Mouse (Mus musculus): ENCODE data around the gene Ror1.

Ror1 gene

DNA sequence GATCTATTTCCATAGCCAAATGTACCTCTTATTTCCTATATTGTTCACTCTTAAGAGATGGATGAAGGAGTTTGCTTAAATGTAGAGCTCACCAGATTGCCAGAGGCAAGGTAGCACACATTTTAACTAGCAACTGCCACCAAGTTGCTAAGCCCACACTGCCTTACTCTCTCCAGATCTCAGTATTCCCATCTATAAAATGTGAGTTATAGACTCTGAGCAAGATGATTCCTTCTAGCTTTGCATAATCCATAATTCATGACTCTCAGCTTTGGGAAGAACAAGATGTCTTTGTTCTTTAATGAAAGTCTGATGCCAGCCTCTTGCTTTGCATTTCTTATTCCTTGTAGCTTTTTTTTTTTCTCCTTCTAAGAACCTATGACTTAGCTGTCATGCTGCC is 64.6 kb downstream of the Ror1 start:
- DNase-seq (ENCODE audit: low spot score), result no peak

DNA sequence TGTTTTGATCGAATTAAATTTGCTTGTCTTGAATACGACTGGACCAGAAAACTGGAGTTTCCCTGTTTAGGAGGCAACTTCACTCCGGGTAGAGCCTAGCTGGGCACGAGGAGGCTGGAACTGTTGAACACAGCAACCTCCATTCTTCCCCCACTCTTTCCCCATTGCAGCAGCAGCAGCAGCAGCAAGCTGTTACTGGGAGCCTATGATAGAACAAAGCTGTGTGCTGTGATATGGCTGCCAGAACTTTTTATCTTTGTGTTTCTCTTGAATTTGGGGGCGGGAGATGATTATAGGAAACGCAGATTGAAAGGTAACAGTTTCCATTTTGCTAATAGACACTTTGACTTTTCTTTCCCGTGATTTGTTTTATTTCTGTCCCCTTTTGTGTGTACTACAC is 70.2 kb downstream of the Ror1 start:
- DNase-seq (ENCODE audit: low spot score), result no peak

DNA sequence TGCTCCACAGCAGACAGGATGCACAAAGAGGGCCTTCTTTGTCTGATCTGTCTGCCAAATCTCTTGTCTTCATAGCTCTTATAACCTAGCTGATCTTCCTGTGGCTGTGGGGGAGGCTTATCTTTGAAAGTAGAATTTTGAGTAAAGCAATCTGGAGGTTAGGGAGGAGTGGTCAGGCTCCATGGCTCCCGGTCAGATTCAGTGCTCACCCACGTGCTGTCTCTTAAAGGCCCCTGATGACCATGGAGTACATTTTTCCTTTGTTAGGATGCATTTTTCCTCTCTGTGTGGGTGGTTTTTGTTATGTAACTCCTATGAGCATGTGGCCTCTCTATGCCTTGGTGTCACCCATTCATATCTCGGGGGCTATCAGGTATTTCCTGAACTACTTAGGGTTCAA is 71.3 kb downstream of the Ror1 start:
- DNase-seq (ENCODE audit: low spot score), result no peak

DNA sequence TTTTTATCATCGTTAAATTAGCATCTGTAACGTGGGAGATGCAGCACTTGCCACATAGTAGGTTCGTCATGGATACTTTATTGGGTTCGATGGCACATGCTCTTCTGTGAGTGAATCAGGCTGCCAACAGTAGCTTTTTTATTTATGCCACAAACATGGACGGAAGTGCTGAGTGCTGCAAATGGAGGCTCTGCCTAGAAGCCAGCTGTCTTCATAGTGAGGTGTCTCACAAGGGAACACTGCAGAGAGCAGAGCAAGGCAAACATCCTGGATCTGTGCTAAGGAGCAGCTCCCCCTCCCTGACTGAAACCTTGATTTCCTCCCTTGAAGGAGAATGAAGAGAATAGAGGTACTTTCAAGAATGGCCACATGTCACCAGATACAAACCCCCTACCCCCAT is 74.1 kb downstream of the Ror1 start:
- no peak for DNase-seq (ENCODE audit: low spot score)

DNA sequence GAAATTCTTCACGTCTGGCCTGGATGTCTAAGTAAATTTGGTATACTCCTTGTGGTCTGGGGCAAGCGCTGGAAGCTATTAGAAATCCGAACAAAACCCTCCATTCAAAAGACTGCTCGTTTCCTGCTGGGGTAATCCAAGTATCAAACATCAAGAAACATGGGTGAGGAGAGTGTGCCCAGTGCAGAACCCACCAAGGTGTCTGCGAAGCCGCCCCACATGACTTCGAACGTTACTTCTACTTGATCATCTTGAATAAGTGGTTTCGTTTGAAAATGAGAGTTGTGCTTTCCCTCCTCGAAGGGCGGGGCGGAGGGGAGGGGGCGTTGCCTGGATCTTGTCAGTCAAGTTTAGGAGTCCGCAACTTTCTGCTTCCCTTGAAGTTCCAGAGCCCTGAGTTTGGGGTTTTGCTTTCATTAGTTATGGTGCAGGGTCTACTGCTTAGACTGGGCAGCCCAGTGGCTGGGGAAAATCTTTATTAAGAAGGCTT is 74.6 kb downstream of the Ror1 start:
- no peak for DNase-seq (ENCODE audit: low spot score)

DNA sequence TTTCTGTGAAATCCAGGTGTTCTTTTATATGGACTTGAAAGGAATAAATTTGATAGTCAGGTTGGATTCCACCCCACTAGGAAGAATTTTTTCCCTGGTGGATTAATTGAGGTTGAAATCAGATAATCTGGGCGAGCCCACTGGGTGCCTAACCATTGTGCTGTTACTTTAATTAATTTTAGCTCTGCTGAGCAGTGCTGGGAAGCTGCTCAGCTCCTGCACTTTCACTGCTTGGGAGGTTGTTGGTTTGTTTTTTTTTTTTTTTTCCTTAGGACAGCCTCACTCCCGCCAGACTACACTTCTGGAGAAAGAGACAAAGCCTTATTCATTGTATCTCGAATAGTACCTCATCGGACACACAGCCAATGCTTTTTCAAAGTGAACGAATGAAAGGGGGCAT is 75.2 kb downstream of the Ror1 start:
- DNase-seq (ENCODE audit: low spot score), result no peak

DNA sequence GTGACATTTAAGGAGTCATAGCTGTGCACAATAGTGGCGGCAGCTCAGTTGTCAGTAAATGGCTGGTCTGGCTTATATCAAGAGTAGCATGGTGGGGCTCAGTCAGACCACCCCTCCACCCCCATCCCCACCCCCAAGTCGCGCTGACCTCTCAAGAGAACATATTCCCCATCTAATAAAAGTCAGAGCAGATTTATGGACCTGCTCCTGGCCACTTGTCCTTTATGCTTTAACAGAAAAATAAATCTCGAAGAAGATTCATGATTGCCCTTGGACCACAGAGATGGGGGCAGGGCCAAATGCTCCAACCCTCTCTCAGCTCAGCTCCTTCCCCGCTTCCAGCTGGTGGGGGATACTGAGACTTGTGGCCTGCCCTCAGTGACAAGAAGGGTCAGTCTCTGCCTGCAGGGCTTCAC is 75.9 kb downstream of the Ror1 start:
- DNase-seq (ENCODE audit: low spot score), result no peak

DNA sequence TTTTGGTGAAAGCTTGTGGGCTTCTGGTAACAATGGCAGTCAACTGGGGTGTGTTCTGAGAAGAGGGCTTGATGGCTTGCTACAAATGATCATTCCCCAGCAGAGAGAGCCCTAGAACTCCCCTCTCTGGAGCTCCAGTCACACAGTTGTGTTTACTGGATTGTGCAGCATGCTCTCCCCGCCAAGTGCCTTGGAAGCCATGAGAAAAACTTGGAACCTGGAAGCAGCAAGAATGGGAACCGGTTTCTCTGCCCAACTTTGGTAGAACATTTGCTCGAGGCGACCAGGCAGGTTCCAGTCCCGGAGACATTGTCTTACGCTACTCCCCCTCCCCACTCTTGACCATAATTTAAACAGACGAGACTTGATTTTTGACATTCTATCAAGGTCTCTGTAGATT is 80.0 kb downstream of the Ror1 start:
- DNase-seq (ENCODE audit: low spot score), result no peak

DNA sequence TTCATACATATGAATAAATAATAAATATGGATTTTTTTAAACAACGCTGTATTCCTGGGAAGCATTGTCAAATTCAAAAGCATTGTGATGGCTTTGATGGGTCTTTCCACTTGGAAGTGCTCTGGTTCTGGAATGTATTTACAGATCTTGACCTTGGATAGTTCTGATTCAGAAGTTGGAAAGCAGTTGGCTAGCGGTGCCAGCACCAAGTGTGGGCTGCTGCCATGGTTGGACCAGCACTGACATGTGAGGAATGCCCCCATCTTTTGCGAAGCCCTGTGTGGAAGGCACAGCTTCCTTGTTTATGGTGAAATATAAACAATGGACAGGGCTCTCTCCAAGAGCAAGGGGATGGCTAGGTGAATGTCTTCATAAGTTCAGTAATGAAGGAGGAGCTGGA is 82.7 kb downstream of the Ror1 start:
- no peak for DNase-seq (ENCODE audit: low spot score)

DNA sequence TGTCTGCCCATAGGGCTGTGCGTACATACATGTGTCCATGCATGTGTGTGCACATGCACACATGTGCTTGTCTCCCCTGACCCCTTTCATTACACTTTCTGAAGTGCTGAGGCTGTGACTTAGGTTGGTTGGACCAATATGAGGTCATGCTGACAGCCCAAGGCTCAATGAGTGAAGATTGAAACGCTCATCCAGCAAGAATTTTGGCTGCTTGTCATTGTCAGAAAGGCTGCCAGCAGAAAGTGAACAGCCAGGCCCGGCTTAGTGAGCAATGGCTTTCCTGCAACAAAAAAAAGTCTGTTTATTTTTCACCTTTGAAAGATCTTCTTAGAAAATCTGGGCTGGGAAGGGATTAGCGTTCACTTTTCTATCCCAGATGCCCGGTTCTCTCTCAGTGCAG is 86.1 kb downstream of the Ror1 start:
- DNase-seq (ENCODE audit: low spot score), result peak; percentile 17

DNA sequence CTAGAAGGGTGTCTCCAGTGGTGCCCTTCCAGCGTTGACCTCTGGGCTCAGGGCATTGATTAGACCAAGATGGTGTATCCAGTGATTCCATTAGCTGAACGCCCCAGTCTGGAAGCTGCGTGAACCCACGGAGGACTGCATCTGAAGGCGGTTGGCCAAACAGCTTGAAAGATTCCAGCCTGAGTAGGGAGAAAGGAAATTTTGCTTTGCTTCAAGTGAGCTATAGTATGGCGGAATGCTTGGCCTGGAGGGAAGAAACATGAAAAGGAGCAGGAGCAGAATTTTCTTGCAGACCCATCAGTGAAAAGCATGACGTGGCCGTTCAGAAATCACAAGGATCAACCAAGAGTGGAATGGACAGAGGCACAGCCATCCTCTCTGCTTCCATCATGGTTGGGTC is 91.2 kb downstream of the Ror1 start:
- DNase-seq (ENCODE audit: low spot score), result no peak

DNA sequence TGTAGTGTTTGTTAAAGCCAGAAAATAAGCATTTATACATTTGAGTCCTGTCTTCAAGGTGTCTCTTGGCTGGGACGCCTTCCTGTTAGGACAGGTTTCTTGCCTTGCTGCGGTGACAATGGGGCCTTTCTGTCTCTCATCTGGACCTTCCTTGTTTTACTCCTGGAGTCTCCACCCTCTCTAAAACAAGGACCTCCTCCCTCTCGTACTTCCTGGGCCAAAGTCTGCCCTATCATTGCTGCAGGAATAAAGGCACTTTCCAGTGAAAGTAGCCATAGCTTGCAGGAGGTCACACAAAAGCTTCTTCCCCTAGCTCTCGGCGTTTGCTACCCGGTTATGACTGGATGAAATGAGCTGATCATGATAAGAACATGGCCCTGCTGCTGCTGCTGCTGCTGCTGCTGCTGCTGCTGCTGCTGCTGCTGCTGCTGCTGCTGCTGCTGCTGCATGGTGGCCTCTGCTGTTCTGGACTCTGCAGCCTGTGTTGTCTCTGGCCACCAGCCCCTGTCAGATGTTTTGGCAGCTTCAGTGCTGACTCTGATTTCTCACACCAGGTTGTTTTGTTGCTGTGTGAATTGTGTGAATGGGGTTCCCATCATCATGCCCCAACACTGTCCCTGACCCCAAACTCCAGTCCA is 92.1 kb downstream of the Ror1 start:
- DNase-seq (ENCODE audit: low spot score), result no peak

DNA sequence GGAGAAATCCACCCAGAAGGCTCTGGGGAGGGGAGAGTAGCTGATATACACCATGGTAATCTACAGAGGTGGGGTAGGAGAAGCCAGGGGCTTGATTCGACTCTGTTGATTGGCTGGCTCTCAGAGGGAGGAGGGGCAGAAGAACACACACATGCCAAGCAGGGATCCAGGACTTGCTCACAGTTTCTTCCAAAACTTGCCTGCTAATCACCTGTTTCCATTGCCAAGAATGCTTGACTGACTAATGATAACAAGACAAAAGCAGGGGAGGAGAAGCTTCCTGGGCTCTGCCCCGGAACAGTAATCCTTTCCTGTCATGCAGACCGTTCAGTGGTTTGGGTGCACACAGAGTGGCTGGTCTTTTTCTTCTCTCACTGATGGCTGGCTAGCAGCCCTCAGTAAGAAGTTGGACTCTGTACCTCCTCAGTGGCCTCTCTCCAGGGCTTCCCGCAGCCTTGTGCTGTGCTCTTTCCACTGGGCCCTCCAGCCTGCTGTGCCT is 92.7 kb downstream of the Ror1 start:
- DNase-seq (ENCODE audit: low spot score), result no peak

DNA sequence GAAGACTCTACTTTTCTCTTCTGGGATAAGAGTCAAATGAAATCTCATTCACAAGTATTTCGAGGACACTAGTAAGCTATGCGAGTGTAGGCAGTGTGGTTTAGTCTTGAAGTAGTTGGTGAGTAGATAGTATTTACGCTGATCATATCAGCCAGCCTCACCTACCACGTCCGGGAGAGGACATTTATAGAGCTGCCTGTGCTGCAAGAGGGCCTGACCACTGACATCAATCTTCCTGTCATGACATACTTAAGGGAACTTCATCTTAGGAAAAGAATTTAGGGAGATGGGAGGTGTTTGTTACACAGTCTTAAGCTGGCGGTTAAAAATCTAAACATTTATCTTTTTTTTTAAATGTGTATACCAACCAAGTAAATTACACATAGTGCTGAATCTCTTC is 95.9 kb downstream of the Ror1 start:
- DNase-seq (ENCODE audit: low spot score), result no peak

DNA sequence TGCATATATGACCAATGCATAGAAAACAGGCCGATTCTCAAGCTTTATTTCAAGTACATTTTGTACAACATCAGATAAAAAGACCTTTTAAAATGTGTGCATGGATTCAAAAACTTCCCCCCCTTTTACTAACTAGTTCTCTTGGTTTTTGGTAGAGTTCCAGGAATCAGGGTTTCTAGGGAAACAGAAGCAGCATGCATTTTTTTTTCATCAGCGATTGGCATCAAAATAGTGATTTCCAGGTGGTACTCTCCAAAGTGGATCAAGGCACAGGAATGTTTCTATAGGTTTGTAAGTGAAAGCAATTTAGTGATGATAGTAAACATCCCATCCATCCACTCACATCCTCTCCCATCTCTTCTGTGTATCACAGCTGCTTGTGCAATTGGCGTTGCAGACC is 98.5 kb downstream of the Ror1 start:
- DNase-seq (ENCODE audit: low spot score), result no peak

DNA sequence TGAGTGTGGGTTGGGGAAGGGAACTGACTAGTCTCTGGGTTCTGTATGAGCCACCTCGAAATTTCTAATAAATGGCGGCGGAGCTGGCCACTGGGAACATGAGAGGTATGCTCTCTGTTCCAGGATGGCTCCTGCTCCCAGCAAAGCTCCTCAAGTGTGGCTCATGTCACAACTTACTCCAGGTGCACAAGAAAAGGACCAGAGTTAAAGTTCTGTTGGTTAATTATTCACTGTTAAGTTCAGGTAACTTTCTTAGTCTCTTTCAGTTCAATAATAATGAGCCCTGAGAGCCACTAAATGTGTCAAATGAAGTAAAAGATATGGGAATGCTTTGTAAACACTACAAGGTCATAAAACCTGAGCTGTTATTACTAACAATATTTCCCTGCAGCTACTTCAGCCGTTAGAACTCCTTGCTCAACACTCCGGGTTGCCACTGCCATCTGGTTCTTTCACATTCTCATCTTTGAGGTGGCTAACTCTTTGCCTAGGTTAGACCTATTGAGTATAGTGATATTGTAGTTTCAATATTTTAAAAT is 100.7 kb downstream of the Ror1 start:
- DNase-seq (ENCODE audit: low spot score), result no peak

DNA sequence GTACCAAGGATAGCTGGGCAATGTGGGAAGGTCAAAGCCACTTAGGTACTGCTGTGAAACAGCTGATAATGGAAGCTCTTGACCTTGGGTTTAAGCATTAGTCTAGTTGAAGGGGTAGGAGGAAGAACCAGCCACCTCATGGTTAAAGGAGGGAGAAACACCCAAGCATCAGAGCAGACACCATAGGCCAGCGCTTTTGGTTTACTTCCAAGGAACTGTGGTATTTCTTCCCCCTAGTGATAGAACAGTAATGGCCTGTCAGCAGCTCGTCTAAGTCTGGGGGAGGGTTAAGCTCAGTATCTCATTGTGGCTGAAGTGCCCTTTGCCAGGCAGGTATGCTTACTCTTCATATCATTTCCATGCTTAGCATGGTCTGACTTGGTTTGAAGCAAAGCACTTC is 102.7 kb downstream of the Ror1 start:
- DNase-seq (ENCODE audit: low spot score), result no peak

DNA sequence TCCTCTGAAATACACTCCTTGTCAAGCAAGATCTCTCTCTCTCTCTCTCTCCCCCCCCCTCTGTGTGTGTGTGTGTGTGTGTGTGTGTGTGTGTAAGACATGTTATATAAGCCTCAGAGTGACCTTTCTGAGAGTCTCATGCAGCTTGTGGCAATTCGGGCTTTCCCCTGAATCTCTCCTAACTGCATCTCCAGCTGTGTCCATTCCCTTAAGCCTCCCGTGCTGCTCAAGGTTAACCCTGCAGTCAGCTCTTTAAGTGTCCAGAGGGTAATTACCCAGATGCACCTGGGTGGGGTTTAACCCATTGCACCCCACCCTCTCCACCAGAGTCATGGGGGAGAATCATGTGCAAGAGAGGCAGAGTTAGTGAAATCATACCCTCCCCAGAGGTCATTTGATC is 105.7 kb downstream of the Ror1 start:
- DNase-seq (ENCODE audit: low spot score), result no peak

DNA sequence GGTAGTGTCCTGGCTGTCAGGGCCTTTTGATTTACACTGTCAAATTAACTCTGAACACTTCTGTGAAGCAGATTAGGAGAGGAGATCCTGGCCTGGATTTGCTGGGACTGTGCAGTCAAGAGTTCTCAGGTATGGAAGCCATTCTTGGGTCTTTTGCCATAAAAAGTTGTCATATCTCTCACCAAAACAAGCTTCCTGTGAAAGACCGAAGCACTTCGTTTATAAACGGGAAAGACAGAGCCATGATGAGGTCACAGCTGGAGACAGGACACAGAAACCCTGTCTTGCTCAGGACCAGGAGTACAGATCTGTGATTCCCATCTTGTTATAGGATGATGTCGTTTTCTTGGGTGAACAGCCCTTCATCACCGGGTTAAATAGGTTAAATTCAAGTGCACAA is 107.5 kb downstream of the Ror1 start:
- no peak for DNase-seq (ENCODE audit: low spot score)

DNA sequence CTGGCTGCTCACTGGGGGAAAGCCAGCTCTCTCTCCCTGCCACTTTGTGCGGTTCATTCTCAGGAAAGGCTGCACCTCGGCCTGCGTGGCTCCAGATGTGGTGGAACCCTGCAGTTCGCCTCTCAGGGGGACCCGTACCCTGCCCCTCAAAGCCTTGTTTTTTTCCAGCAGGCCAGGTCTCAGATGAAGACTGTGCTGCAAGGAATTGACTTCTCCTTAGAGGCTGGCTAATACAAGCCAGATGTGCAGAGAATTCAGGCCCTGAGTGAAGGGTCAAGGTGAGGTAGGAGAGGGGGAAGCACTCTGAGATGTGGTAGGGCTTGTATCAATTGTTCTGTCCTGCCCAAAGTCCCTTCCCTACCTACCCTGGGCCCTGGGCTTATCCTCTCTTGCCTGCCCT is 108.1 kb downstream of the Ror1 start:
- DNase-seq (ENCODE audit: low spot score), result no peak

DNA sequence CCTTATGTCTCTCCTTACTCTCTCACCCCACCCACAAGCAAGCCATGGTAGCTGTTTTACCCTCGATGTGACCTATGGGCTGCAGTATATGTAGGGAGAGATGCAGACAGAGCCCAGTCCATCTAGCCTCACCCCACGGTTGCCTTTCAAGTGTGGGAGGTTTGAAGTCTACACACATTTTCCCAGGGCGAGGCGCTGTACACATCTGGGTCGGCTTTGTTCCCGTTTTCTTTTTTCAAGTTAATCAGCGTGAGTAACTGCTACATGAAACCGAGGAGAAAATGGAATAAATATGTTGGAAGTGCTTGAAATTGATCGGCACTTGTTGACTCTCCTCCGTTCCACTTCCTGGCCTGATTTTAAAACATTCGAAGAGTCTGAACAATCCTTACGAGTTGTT is 108.8 kb downstream of the Ror1 start:
- no peak for DNase-seq (ENCODE audit: low spot score)

DNA sequence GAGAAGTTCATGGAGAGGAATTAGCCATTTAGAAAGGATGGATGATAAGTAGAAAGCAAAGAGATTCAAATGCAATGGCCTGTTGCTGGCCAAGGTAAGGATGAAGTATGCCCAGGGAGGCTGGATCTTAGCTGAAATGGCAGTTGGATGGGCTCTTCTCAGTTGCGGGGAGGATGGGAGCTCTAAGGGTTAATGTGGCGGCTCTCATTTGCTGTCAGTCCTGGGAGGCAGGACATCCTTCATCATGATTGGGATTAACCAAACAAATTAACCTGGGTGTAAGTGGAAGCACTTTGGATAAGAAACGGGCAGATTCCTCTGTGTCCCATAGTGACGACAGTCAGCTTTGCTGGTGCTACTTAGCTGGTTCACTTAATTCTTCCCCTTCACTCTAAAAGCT is 112.5 kb downstream of the Ror1 start:
- no peak for DNase-seq (ENCODE audit: low spot score)

DNA sequence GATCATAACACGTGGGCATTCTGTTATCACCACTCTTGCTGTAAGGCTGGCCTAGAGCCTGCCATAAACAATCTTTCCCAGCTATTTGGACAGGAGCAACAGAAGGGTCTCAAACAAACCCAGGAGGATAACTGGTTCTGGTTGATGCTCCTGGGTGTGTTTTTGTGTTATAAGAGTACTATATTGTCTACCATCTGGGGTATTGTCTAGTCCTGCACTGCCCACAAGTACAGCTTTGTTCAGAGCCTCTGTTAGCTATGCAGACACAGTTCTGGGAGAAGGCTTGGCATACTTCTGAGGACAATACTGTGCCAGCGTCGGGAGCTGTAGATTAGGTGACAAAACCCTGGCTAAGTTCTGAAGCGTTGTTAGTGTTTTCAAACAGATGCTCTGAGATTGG is 113.5 kb downstream of the Ror1 start:
- no peak for DNase-seq (ENCODE audit: low spot score)

DNA sequence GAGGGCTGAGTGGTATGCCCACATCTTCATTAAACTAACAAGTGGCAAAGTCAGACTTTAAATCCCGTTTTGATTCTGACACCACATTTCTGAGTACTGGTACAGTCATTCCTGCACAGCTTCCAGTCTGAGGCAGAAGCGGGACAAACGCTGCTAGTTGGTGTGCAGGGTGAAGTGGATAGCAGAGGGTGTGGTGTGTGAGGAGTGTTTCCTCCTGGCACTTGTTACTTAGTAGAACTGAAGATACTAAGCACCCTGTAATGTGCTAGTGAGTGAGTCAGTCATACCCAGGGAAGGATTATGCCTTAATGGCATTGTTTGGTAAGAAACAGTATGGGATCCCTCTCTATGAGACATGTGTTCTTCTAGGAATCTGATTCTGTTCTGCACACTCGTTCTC is 115.7 kb downstream of the Ror1 start:
- no peak for DNase-seq (ENCODE audit: low spot score)
